Mouse (Mus musculus) olfactory bulb, adult 2 months (tissue): Measurements from ENCODE around the gene Fgf15. TPM values are rescaled to one million over a fixed set of nuclear protein-coding genes. Genes with fewer than 3 reads are reported as not detected.

Experiments
- H3K27ac ChIP-seq: fragments of 200-500 bp; 2 replicates; pipeline ENCODE4 v1.5.1; 2012; ENCODE audit warnings: low read depth, low read length; ENCODE audit not compliant: insufficient read depth
- H3K4me1 ChIP-seq: fragments of 200-500 bp; 2 replicates; pipeline ENCODE4 v1.6.1; 2012; ENCODE audit warnings: low read length; ENCODE audit not compliant: control insufficient read depth, insufficient read depth
- H3K4me3 ChIP-seq: fragments of 200-500 bp; 2 replicates; pipeline ENCODE4 v1.5.1; 2012; ENCODE audit warnings: mild to moderate bottlenecking, low read depth, low read length, moderate library complexity; ENCODE audit not compliant: insufficient read depth
- CTCF ChIP-seq: fragments of 200-500 bp; IDR thresholded peaks from 2 replicates; pipeline ENCODE4 v1.5.1; 2012; ENCODE audit warnings: low read depth, mild to moderate bottlenecking, low read length, moderate library complexity; ENCODE audit not compliant: insufficient read depth
- POLR2A ChIP-seq: fragments of 200-500 bp; IDR thresholded peaks from 2 replicates; pipeline ENCODE4 v1.6.1; 2012; ENCODE audit warnings: mild to moderate bottlenecking, low read depth, low read length, moderate library complexity; ENCODE audit not compliant: insufficient read depth
- WGBS: fragments of 180-500 bp; shearing (Covaris S2); methylation state at CpG from one replicate; pipeline ENCODE4 v1.1.7; 2018; 5-methylcytosine and 5-hydroxymethylcytosine counted together
- polyA plus RNA-seq: library from polyadenylated mRNA; stranded (reverse); fragments of >200 nt; gene quantifications from 2 replicates; pipeline ENCODE4 v1.2.4, GENCODE M21; 2012; ENCODE audit warnings: low replicate concordance; ENCODE audit not compliant: missing spikeins, insufficient read depth, insufficient read length

Gene Fgf15
- polyA plus RNA-seq, 1 experiment: not detected

GRCm38 (mm10) chr7:144940585-144940984, 44.3 kb downstream of the Fgf15 start:
- H3K4me1 ChIP-seq: peaks cover 47% of the 10 kb centered on the region
- WGBS: 1% methylated on average over 11 of the region's 11 CpGs
- no peak overlapping the region for H3K27ac ChIP-seq
- H3K4me3 ChIP-seq: no peak overlapping the region
- no peak for TF ChIP-seq POLR2A
- no peak for TF ChIP-seq CTCF

- peaks cover 47% of the 10 kb centered on the region for H3K4me1 ChIP-seq
Observed at GRCm38 (mm10) chr7:144941242-144941831, 45.0 kb downstream of the Fgf15 start.

GRCm38 (mm10) chr7:144942071-144942743, 45.9 kb downstream of the Fgf15 start:
- no peak for TF ChIP-seq POLR2A
- TF ChIP-seq CTCF: no peak
- under 1% methylated on average over 35 of the region's 35 CpGs for WGBS
- Histone ChIP-seq H3K27ac (no peak overlapping the region), H3K4me3 (no peak overlapping the region), H3K4me1 (peaks cover 47% of the 10 kb centered on the region)

More at GRCm38 (mm10) chr7:144941242-144941831, 45.0 kb downstream of the Fgf15 start:
- Histone ChIP-seq H3K4me3 (peak overlapping the region; percentile 27), H3K27ac (no peak overlapping the region)
- WGBS: under 1% methylated on average over 39 of the region's 39 CpGs
- TF ChIP-seq CTCF (no peak), POLR2A (no peak)

- H3K27ac ChIP-seq: no peak overlapping the region
- WGBS: under 1% methylated on average over 20 of the region's 20 CpGs
- TF ChIP-seq POLR2A (no peak), CTCF (no peak)
- peak overlapping the region; percentile 51 for H3K4me3 ChIP-seq
- H3K4me1 ChIP-seq: peaks cover 45% of the 10 kb centered on the region
Observed at GRCm38 (mm10) chr7:144942744-144943135, 46.4 kb downstream of the Fgf15 start.

GRCm38 (mm10) chr7:144943254-144943653, 46.9 kb downstream of the Fgf15 start:
- 1% methylated on average over 45 of the region's 45 CpGs for WGBS
- TF ChIP-seq POLR2A (no peak), CTCF (no peak)
- Histone ChIP-seq H3K4me3 (peak overlapping the region; percentile 51), H3K27ac (no peak overlapping the region), H3K4me1 (peaks cover 40% of the 10 kb centered on the region)

Other genes starting within 250 kb of the Fgf15 start
- not detected in 2 replicates for gene Ano1, start 144.6 kb upstream of the Fgf15 start, polyA plus RNA-seq
- not detected in 2 replicates for gene Fgf3, start 58.4 kb upstream of the Fgf15 start, polyA plus RNA-seq
- gene Fgf4, start 49.2 kb upstream of the Fgf15 start, polyA plus RNA-seq: not detected in 2 replicates
- not detected in 2 replicates for gene LTO1, start 18.6 kb downstream of the Fgf15 start, polyA plus RNA-seq
- gene Ccnd1, start 43.4 kb downstream of the Fgf15 start, polyA plus RNA-seq: not detected in 2 replicates